Mouse (Mus musculus): ENCODE measurements around the gene Sgo1. TPM values are rescaled to one million over a fixed set of nuclear protein-coding genes. Genes with fewer than 3 reads are reported as not detected.

Sgo1 gene
- polyA plus RNA-seq, 1 experiment from 2014 or later = 66.7 TPM

DNA sequence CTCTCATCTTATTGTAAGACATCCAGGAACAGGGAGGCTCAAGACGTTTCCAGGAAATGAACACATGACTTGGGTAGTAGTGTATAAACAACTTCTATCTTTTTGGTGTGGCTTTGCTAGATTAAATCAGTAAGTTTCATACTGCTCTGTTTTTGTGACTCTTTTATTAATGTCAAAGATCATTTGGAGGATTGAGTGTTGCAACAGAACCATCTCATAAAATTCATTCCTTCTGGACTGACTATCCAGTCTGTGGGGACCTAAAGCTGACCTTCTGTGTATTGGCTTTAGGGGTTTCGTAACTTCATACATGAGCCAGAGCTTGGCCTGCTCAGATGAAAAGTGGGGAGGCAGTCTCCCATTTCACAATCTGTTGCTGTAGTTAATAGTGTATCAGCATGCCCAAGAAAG is 38.9 kb downstream of the Sgo1 start:
- DNase-seq (ENCODE audit: low spot score) = no peak

DNA sequence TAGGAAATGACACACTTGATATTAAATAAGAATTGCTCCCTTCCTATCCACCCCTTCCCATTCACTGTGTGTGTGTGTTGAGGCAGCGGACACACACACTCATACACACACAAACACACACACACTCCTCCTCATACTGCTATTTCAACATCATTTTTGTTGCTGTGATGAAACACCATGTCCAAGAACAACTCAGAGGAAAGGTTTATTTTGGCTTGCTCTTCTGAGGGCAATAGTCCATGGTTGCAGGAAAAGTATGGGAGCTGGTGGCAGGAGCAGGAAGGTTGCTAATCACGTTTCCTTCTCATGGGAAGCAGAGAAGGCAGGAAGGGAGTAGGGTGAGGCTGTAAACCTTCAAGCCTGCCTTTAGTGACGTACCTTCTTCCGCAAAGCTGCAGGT is 45.8 kb downstream of the Sgo1 start:
- DNase-seq (ENCODE audit: low spot score) = no peak

DNA sequence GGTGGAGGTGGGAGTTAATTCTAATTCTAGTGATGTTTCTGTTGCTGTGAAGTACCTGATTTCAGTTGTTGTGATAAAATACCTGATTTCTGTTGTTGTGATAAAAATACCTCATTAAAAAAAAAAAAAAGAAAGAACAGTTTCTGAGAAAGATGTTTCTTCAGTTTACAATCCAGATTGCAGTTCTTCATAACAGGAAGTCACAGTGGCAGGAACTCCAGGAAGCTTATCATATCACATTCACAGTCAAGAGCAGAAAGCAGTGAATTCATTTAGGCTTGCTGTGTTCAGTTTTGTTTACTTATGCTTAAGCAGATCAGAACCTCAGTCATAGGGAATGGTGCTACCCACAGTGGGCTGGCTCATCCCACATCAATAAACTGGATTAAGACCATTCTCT is 57.8 kb downstream of the Sgo1 start:
- no peak for DNase-seq (ENCODE audit: low spot score)

DNA sequence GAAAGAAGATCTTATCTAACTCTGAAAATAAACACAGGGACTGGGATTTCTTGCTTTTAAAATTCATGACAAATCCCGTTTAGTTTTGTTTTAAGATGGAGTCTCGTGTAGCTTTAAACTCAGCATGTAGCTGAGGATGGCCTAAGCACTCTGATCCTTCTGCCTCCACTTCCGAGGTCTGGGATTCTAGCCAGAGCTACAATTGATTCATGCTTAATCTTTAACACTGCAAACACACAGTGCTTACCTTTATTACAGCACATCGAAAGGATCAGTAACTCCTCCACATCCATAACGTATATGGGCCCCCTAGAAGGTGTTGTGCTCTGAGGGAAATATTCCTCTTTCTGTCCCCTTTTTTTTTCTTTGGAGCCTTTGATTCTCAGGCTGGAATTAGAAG is 61.0 kb downstream of the Sgo1 start:
- no peak for DNase-seq (ENCODE audit: low spot score)

DNA sequence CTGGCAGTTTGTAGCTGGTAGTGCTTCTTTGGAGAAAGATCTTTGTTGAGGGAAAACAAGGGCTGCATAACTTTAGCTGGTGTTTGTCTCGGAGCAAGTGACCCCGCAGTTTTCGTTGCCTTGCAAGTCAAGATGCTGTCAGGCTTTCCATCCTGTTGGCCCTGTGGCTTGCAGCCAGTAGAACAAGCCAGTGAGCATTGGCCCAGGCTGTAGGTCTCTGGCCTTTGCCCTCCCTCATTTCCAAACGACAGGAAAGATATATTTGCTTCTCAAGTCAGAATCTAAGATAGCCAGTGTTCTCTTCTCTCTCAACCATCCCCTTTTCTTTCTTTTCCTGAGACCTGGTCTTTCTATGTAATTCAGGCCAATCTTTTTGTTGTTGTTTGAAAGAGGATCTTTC is 61.6 kb downstream of the Sgo1 start:
- no peak for DNase-seq (ENCODE audit: low spot score)

DNA sequence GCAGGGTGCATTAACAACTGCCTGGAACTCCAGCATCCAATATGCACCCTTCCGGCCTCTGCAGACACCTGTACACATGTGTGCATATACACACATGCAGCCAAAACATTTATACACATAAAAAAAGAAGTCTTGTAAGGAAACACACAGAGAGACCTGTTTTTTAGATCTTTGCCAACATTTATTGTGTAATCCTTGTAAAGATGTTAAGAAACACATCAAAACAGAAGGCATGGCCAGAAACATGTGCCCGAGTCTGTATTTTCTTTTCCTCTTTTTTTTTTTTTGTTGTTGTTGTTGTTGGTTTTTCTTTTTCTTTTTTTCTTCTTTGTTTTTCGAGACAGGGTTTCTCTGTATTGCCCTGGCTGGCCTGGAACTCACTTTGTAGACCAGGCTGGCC is 63.0 kb downstream of the Sgo1 start:
- DNase-seq (ENCODE audit: low spot score) = no peak

Other genes starting within 250 kb of the Sgo1 start
- 0.12 and 0.18 TPM in 2 replicates for gene Efhb, start 226.0 kb downstream of the Sgo1 start, polyA plus RNA-seq (2015; fragmentation: Nextera tagmentation; extraction: Ambion mirVana)
- 60.4 and 77.3 TPM in 2 replicates for gene Rab5a, start 210.1 kb downstream of the Sgo1 start, polyA plus RNA-seq (2015; fragmentation: Nextera tagmentation; extraction: Ambion mirVana)
- gene Pp2d1, start 149.9 kb downstream of the Sgo1 start, polyA plus RNA-seq (2015; fragmentation: Nextera tagmentation; extraction: Ambion mirVana) = 0.26 and 0.33 TPM in 2 replicates
- 10.7 and 12.7 TPM in 2 replicates for gene Kat2b, start 122.5 kb downstream of the Sgo1 start, polyA plus RNA-seq (2015; fragmentation: Nextera tagmentation; extraction: Ambion mirVana)
- gene Sult1c2, start 157.0 kb upstream of the Sgo1 start, polyA plus RNA-seq (2015; fragmentation: Nextera tagmentation; extraction: Ambion mirVana) = 1.6 and 1.8 TPM in 2 replicates